Mouse (Mus musculus) MEL (cell line): Measurements from ENCODE around the gene Lancl3.

Source experiments
- CHD2 ChIP-seq: IDR thresholded peaks from 2 replicates; pipeline ENCODE4 v1.6.1; 2011; ENCODE audit warnings: low read length, improper control_type of control experiment
- CTCF ChIP-seq, 3 experiments: IDR thresholded peaks in 2 of 3; conservative IDR thresholded peaks in 1 of 3; 2 replicates each; pipeline ENCODE4 v1.5.1; 2011 to 2012; ENCODE audit warnings: low read length in 3 of 3, low read depth in 2 of 3, mild to moderate bottlenecking in 2 of 3, improper control_type of control experiment in 1 of 3, inconsistent platforms in 1 of 3, mixed read lengths in 1 of 3, moderate library complexity in 1 of 3; ENCODE audit not compliant: control insufficient read depth in 1 of 3, insufficient read depth in 1 of 3, poor library complexity in 1 of 3, severe bottlenecking in 1 of 3
- MAFK ChIP-seq: IDR thresholded peaks from 2 replicates; pipeline ENCODE4 v1.6.1; 2011; ENCODE audit warnings: low read depth, mild to moderate bottlenecking, low read length, improper control_type of control experiment, borderline replicate concordance
- MAX ChIP-seq: IDR thresholded peaks from 2 replicates; pipeline ENCODE4 v1.6.1; 2011; ENCODE audit warnings: low read length, improper control_type of control experiment
- MXI1 ChIP-seq: IDR thresholded peaks from 2 replicates; pipeline ENCODE4 v1.6.1; 2011; ENCODE audit warnings: mild to moderate bottlenecking, low read depth, low read length, improper control_type of control experiment
- POLR2A ChIP-seq, 2 experiments: IDR thresholded peaks; 2 replicates each; pipeline ENCODE4 v1.6.1; 2011 to 2012; ENCODE audit warnings: low read length in 2 of 2, mild to moderate bottlenecking in 2 of 2, control low read depth in 1 of 2, improper control_type of control experiment in 1 of 2, low read depth in 1 of 2, moderate library complexity in 1 of 2; ENCODE audit not compliant: control insufficient read depth in 1 of 2, insufficient read depth in 1 of 2, poor library complexity in 1 of 2
- RCOR1 ChIP-seq: IDR thresholded peaks from 2 replicates; pipeline ENCODE4 v1.6.1; 2012; ENCODE audit warnings: low read depth, mild to moderate bottlenecking, inconsistent platforms, low read length, improper control_type of control experiment
- SIN3A ChIP-seq: IDR thresholded peaks from 2 replicates; pipeline ENCODE4 v1.6.1; 2012; ENCODE audit warnings: low read length, improper control_type of control experiment, inconsistent platforms
- TCF12 ChIP-seq: IDR thresholded peaks from 2 replicates; pipeline ENCODE4 v1.6.1; 2014; ENCODE audit warnings: low read depth, mild to moderate bottlenecking, inconsistent platforms, low read length, improper control_type of control experiment, moderate library complexity

GRCm38 (mm10) chrX:9244603-9245336 lies 45.1 kb downstream of the Lancl3 start:
- peak; percentile 66 for TF ChIP-seq MAX
- peak; percentile 79 for TF ChIP-seq RCOR1
- peak; percentile 98 for TF ChIP-seq TCF12
- peak; percentile 95 for TF ChIP-seq SIN3A
- TF ChIP-seq POLR2A (IDR thresholded peaks at IDR 0.05; ENCODE audit: control insufficient read depth in 1 of 2, insufficient read depth in 1 of 2, low read depth in 1 of 2, low read length in 2 of 2, poor library complexity in 1 of 2), result no peak
- TF ChIP-seq CTCF (IDR thresholded peaks at IDR 0.05 in 2 of 3, conservative IDR thresholded peaks at IDR 0.05 in 1 of 3; ENCODE audit: control insufficient read depth in 1 of 3, insufficient read depth in 1 of 3, low read depth in 2 of 3, low read length in 3 of 3, poor library complexity in 1 of 3, severe bottlenecking in 1 of 3), result peak in 1 of 3 experiments; percentile 7; a peak in 1 of 6 replicates
- TF ChIP-seq CHD2, result peak; percentile 83
- TF ChIP-seq MXI1, result peak; percentile 83
- peak; percentile 93 for TF ChIP-seq MAFK
